Mouse (Mus musculus): ENCODE measurements at regions not wholly inside any gene's neighbourhood (a gene's known extent, or its start where the extent isn't known, plus 50 kb on each side); places are given as distances from the start of the nearest gene placed in this dataset.

DNA sequence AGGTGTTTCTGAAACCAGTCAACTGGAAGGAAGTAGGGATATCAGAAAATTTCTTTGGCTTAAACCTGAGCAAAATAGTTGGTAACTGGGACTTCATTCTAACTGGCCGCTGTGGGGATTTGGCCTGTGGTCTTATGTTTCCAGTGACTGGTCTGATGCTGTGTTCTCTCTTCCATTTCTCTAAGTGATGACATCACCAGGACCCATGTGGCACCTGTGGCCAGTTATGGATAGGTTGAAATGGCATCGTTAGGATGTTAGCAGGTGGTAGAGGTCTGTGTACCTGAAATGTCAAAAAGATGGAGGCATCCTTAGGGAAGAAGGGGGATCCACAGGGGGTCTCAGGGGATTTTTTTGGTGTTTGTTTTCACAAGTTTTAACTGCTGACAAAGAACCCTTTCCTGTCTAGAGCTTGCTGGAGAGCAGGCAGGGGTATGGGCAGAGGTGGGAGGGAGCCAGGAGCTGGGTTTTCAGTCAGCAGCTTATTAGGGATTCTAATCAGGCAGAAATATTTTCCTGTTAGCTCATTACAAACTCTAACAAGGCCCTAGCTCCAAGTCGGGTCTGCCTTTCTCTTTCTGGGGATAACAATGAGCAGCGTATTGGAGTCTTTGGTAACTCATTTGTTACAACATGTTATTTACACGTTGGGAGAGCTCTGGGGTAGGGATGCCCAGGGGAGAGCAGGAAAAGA lies 170.2 kb downstream of the Adck1 start:
- no peak for TF ChIP-seq POLR2A (IDR thresholded peaks at IDR 0.05; ENCODE audit: borderline replicate concordance, extremely low read depth, insufficient read depth, insufficient read length)
- WGBS, result 57% methylated on average over 5 of the region's 5 CpGs
- H3K27ac ChIP-seq (replicated peaks; ENCODE audit: low read depth, low read length), result no peak overlapping the region
- no peak for ATAC-seq (ENCODE audit: low FRiP score, low read depth)
- H3K27me3 ChIP-seq (ENCODE audit: control insufficient read depth, insufficient read depth, low read length), result no peaks in the 10 kb centered on the region
- no peak overlapping the region for H3K4me2 ChIP-seq (replicated peaks; ENCODE audit: low read depth, low read length, severe bottlenecking)
- peaks cover 5% of the 10 kb centered on the region; the same call in 1 of the 2 replicates for H3K4me1 ChIP-seq (ENCODE audit: control insufficient read depth, insufficient read depth, low read length)
- H3K9ac ChIP-seq (ENCODE audit: low read depth, low read length, severe bottlenecking), result no peak overlapping the region
- no peaks in the 10 kb centered on the region for H3K9me3 ChIP-seq (ENCODE audit: control insufficient read depth, low read length)
- DNase-seq (ENCODE audit: low spot score), result no peak
- H3K36me3 ChIP-seq (ENCODE audit: control insufficient read depth, insufficient read depth, low read length), result no peaks in the 10 kb centered on the region
- H3K4me3 ChIP-seq (replicated peaks; ENCODE audit: low read length), result no peak overlapping the region

DNA sequence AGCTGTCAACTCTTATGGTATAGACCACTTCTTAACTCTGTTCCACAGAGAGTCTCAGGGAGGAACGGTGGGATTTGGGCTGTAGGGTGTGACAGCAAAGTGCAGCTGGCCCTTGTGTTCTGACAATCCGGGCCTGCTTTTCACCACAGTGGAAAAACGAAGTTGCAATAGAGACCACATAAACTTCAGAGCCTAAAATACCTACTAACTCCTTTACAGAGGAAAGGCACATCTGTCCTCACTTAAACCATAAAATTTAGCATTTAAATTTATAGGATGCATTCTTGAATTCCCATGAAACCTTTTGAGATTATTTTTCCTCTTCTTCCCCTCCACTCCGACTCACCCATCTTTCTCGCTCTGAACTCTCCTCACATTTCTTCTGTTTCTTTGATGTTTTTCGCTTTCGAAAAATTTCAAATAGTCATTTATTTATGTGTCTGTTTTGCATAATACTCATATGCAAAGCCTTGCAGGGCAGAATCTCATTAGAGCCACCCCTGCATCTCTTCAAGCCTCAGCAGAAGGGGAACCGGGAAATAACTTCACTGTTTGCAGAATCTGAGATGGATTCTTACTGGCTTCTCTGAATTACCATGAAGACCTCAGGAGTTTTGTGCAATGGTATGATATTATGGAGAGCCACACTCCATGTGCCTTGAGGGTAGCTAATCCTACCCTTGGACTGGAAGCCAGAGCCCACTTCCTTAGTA lies 172.1 kb downstream of the Adck1 start:
- no peak overlapping the region for H3K4me2 ChIP-seq (replicated peaks; ENCODE audit: low read depth, low read length, severe bottlenecking)
- peak overlapping the region; percentile 43; the same call in 1 of the 2 replicates for H3K27ac ChIP-seq (replicated peaks; ENCODE audit: low read depth, low read length)
- peak; percentile 50 for DNase-seq (ENCODE audit: low spot score)
- no peaks in the 10 kb centered on the region for H3K9me3 ChIP-seq (ENCODE audit: control insufficient read depth, low read length)
- peak; percentile 73 for ATAC-seq (ENCODE audit: low FRiP score, low read depth)
- peaks cover 5% of the 10 kb centered on the region; the same call in 1 of the 2 replicates for H3K4me1 ChIP-seq (ENCODE audit: control insufficient read depth, insufficient read depth, low read length)
- no peak overlapping the region for H3K9ac ChIP-seq (ENCODE audit: low read depth, low read length, severe bottlenecking)
- no peak overlapping the region for H3K4me3 ChIP-seq (replicated peaks; ENCODE audit: low read length)
- H3K27me3 ChIP-seq (ENCODE audit: control insufficient read depth, insufficient read depth, low read length), result no peaks in the 10 kb centered on the region
- no peaks in the 10 kb centered on the region for H3K36me3 ChIP-seq (ENCODE audit: control insufficient read depth, insufficient read depth, low read length)
- 37% methylated on average over 8 of the region's 8 CpGs for WGBS
- no peak for TF ChIP-seq POLR2A (IDR thresholded peaks at IDR 0.05; ENCODE audit: borderline replicate concordance, extremely low read depth, insufficient read depth, insufficient read length)

DNA sequence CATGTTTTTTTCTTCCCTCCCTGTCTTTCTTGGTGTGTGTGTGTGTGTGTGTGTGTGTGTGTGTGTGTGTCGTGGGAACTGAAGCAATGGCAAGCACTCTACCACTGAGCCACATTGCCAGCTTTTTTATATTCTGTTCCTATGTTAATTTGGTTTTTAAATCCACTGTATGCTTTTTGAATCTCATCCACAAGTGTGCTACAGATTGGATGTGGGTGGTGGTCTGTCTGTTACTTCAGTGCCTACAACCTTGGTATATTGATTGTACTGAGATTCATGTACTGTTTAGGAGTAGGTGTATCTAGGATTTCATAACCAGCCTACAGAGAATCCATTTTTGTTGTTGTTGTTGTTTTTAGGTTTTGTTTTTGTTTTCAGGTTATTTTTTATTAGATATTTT lies 170.8 kb upstream of the Nrxn3 start:
- no peak for TF ChIP-seq POLR2A (IDR thresholded peaks at IDR 0.05; ENCODE audit: borderline replicate concordance, extremely low read depth, insufficient read depth, insufficient read length)
- ATAC-seq (ENCODE audit: low FRiP score, low read depth), result no peak
- no peaks in the 10 kb centered on the region for H3K36me3 ChIP-seq (ENCODE audit: control insufficient read depth, insufficient read depth, low read length)
- H3K4me2 ChIP-seq (replicated peaks; ENCODE audit: low read depth, low read length, severe bottlenecking), result no peak overlapping the region
- H3K9ac ChIP-seq (ENCODE audit: low read depth, low read length, severe bottlenecking), result no peak overlapping the region
- no peak for DNase-seq (ENCODE audit: low spot score)
- 72% methylated on average over 1 of the region's 1 CpGs for WGBS
- H3K4me1 ChIP-seq (ENCODE audit: control insufficient read depth, insufficient read depth, low read length), result no peaks in the 10 kb centered on the region
- no peak overlapping the region for H3K27ac ChIP-seq (replicated peaks; ENCODE audit: low read depth, low read length)
- H3K4me3 ChIP-seq (replicated peaks; ENCODE audit: low read length), result no peak overlapping the region
- H3K9me3 ChIP-seq (ENCODE audit: control insufficient read depth, low read length), result no peaks in the 10 kb centered on the region
- H3K27me3 ChIP-seq (ENCODE audit: control insufficient read depth, insufficient read depth, low read length), result no peaks in the 10 kb centered on the region

DNA sequence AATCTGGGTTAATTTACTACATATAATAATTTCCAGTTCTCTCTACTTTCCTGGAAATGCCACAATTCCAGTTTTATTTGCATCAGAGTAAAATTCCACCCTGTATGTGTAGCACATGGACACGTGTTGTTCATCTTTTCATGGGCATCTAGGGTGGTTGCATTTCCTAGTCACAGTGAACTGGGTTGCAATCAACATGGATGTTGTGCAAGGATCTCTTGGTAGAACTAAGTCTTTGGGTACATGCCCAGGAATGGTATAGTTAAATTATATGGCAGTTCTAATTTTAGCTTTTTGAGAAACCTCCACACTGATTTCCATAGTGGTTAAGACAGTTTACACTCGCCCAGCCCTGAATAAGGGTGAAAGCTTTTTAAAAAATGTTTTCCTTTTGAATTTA lies 167.2 kb upstream of the Nrxn3 start:
- Histone ChIP-seq H3K9me3 (ENCODE audit: control insufficient read depth, low read length) (no peaks in the 10 kb centered on the region), H3K27me3 (ENCODE audit: control insufficient read depth, insufficient read depth, low read length) (no peaks in the 10 kb centered on the region), H3K4me3 (replicated peaks; ENCODE audit: low read length) (no peak overlapping the region), H3K9ac (ENCODE audit: low read depth, low read length, severe bottlenecking) (no peak overlapping the region), H3K4me1 (ENCODE audit: control insufficient read depth, insufficient read depth, low read length) (no peaks in the 10 kb centered on the region), H3K36me3 (ENCODE audit: control insufficient read depth, insufficient read depth, low read length) (no peaks in the 10 kb centered on the region), H3K4me2 (replicated peaks; ENCODE audit: low read depth, low read length, severe bottlenecking) (no peak overlapping the region), H3K27ac (replicated peaks; ENCODE audit: low read depth, low read length) (no peak overlapping the region)
- ATAC-seq (ENCODE audit: low FRiP score, low read depth) (no peak), DNase-seq (ENCODE audit: low spot score) (no peak)
- WGBS, result 65% methylated on average over 2 of the region's 2 CpGs
- TF ChIP-seq POLR2A (IDR thresholded peaks at IDR 0.05; ENCODE audit: borderline replicate concordance, extremely low read depth, insufficient read depth, insufficient read length), result no peak

DNA sequence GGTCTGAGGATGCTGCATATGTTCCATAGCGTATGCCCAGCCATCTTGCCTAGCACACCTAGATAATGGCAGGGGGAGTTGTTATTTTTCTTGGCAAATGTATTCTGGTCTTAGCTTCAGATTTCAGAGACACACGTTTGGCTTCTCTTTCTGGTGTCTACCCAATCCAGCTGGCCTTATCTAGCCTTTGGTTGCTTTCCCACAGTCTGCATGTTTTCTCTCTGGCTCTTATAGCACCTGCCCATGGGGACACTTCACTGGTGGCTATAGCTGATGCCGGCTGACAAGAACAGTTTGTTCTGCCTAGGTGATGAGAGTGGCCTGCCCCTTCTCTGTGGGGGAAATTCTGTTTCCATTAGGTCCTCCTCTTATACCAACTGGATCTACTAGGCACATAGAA lies 164.6 kb upstream of the Nrxn3 start:
- TF ChIP-seq POLR2A (IDR thresholded peaks at IDR 0.05; ENCODE audit: borderline replicate concordance, extremely low read depth, insufficient read depth, insufficient read length), result no peak
- ATAC-seq (ENCODE audit: low FRiP score, low read depth), result no peak
- Histone ChIP-seq H3K27me3 (ENCODE audit: control insufficient read depth, insufficient read depth, low read length) (no peaks in the 10 kb centered on the region), H3K36me3 (ENCODE audit: control insufficient read depth, insufficient read depth, low read length) (no peaks in the 10 kb centered on the region), H3K4me1 (ENCODE audit: control insufficient read depth, insufficient read depth, low read length) (no peaks in the 10 kb centered on the region), H3K9ac (ENCODE audit: low read depth, low read length, severe bottlenecking) (no peak overlapping the region), H3K4me2 (replicated peaks; ENCODE audit: low read depth, low read length, severe bottlenecking) (no peak overlapping the region), H3K9me3 (ENCODE audit: control insufficient read depth, low read length) (no peaks in the 10 kb centered on the region), H3K27ac (replicated peaks; ENCODE audit: low read depth, low read length) (no peak overlapping the region), H3K4me3 (replicated peaks; ENCODE audit: low read length) (no peak overlapping the region)
- DNase-seq (ENCODE audit: low spot score), result no peak
- 84% methylated on average over 3 of the region's 3 CpGs for WGBS
